Mouse (Mus musculus) midbrain, embryonic 10.5 days (tissue): ENCODE data around the gene Cysrt1. TPM values are rescaled to one million over a fixed set of nuclear protein-coding genes. Genes with fewer than 3 reads are reported as not detected.

Experiments
- DNase-seq: peaks from one replicate; pipeline ENCODE4 v3.0.0-alpha.2; 2017; ENCODE audit warnings: low spot score
- H3K27ac ChIP-seq: fragments of 300-500 bp; sonication (generic); replicated peaks from 2 replicates; pipeline ENCODE4 v1.5.1; 2016; ENCODE audit warnings: mild to moderate bottlenecking
- H3K27me3 ChIP-seq: fragments of 300-500 bp; sonication (generic); 2 replicates; pipeline ENCODE4 v1.6.1; 2016; ENCODE audit warnings: low read depth, mild to moderate bottlenecking; ENCODE audit not compliant: poor library complexity, severe bottlenecking
- H3K36me3 ChIP-seq: fragments of 300-500 bp; sonication (generic); 2 replicates; pipeline ENCODE4 v1.6.1; 2016; ENCODE audit warnings: mild to moderate bottlenecking, moderate library complexity
- H3K4me1 ChIP-seq: fragments of 300-500 bp; sonication (generic); 2 replicates; pipeline ENCODE4 v1.6.1; 2016
- H3K4me3 ChIP-seq: fragments of 300-500 bp; sonication (generic); 2 replicates; pipeline ENCODE4 v1.5.1; 2016; ENCODE audit warnings: mild to moderate bottlenecking, moderate library complexity
- H3K9me3 ChIP-seq: fragments of 300-500 bp; sonication (generic); replicated peaks from 2 replicates; pipeline ENCODE4 v1.6.1; 2016; ENCODE audit warnings: mild to moderate bottlenecking
- WGBS: fragments of 180-500 bp; shearing (Covaris S2); methylation state at CpG from one replicate; pipeline ENCODE4 v1.1.7; 2016; 5-methylcytosine and 5-hydroxymethylcytosine counted together
- polyA plus RNA-seq: library from polyadenylated mRNA; unstranded; fragments of >200 nt; fragmentation: Nextera tagmentation; extraction: Ambion mirVana; gene quantifications from 2 replicates; pipeline ENCODE4 v1.2.1, GENCODE M21; 2016

The Cysrt1 gene
- polyA plus RNA-seq, 1 experiment from 2014 or later = 0.22 TPM

- DNase-seq = peak; percentile 76
- no peaks in the 10 kb centered on the region for H3K27me3 ChIP-seq
- WGBS = 61% methylated on average over 13 of the region's 13 CpGs
- no peaks in the 10 kb centered on the region for H3K9me3 ChIP-seq
- H3K4me3 ChIP-seq = no peak overlapping the region
- no peak overlapping the region for H3K27ac ChIP-seq
- peaks cover 100% of the 10 kb centered on the region for H3K36me3 ChIP-seq
- no peaks in the 10 kb centered on the region for H3K4me1 ChIP-seq
Measured at GRCm38 (mm10) chr2:25278928-25279882, 37.0 kb upstream of the Cysrt1 start.

GRCm38 (mm10) chr2:25273010-25273409, 30.8 kb upstream of the Cysrt1 start:
- no peaks in the 10 kb centered on the region for H3K27me3 ChIP-seq
- H3K9me3 ChIP-seq = no peaks in the 10 kb centered on the region
- peak overlapping the region; percentile 94 for H3K4me3 ChIP-seq
- no peak for DNase-seq
- 43% methylated on average over 16 of the region's 16 CpGs for WGBS
- peaks cover 81% of the 10 kb centered on the region for H3K36me3 ChIP-seq
- peaks cover 30% of the 10 kb centered on the region for H3K4me1 ChIP-seq
- peak overlapping the region; percentile 90 for H3K27ac ChIP-seq

GRCm38 (mm10) chr2:25272515-25272914, 30.3 kb upstream of the Cysrt1 start:
- under 1% methylated on average over 29 of the region's 29 CpGs for WGBS
- H3K27me3 ChIP-seq = no peaks in the 10 kb centered on the region
- peaks cover 30% of the 10 kb centered on the region for H3K4me1 ChIP-seq
- peak overlapping the region; percentile 90 for H3K27ac ChIP-seq
- H3K4me3 ChIP-seq = peak overlapping the region; percentile 94
- peaks cover 80% of the 10 kb centered on the region for H3K36me3 ChIP-seq
- no peak for DNase-seq
- no peaks in the 10 kb centered on the region for H3K9me3 ChIP-seq

- under 1% methylated on average over 54 of the region's 55 CpGs for WGBS
- DNase-seq = peak; percentile 99
- peak within 1 kb of the TSS; percentile 90 for H3K27ac ChIP-seq
- peak within 1 kb of the TSS; percentile 94 for H3K4me3 ChIP-seq
- H3K9me3 ChIP-seq = no peaks in the 10 kb centered on the region
- peaks cover 34% of the 10 kb centered on the region for H3K4me1 ChIP-seq
- H3K36me3 ChIP-seq = peaks cover 75% of the 10 kb centered on the region
- no peaks in the 10 kb centered on the region for H3K27me3 ChIP-seq
Measured at GRCm38 (mm10) chr2:25271827-25272511, 29.7 kb upstream of the Cysrt1 start, which contains the start of the genes Ssna1 and Anapc2. Gene Ssna1 (minus strand): TSS chr2:25272438. Gene Anapc2 (plus strand): TSS chr2:25272478.

GRCm38 (mm10) chr2:25267746-25268309, 25.6 kb upstream of the Cysrt1 start:
- H3K9me3 ChIP-seq = no peaks in the 10 kb centered on the region
- no peak overlapping the region for H3K27ac ChIP-seq
- H3K4me3 ChIP-seq = no peak overlapping the region
- H3K36me3 ChIP-seq = peaks cover 36% of the 10 kb centered on the region
- no peak for DNase-seq
- peaks cover 24% of the 10 kb centered on the region for H3K27me3 ChIP-seq
- H3K4me1 ChIP-seq = peaks cover 58% of the 10 kb centered on the region
- 75% methylated on average over 4 of the region's 4 CpGs for WGBS

GRCm38 (mm10) chr2:25267241-25267640, 25.0 kb upstream of the Cysrt1 start:
- H3K36me3 ChIP-seq = peaks cover 36% of the 10 kb centered on the region
- no peak for DNase-seq
- peaks cover 25% of the 10 kb centered on the region for H3K27me3 ChIP-seq
- no peak overlapping the region for H3K4me3 ChIP-seq
- H3K27ac ChIP-seq = no peak overlapping the region
- H3K9me3 ChIP-seq = no peaks in the 10 kb centered on the region
- peaks cover 59% of the 10 kb centered on the region for H3K4me1 ChIP-seq

GRCm38 (mm10) chr2:25266720-25267119, 24.5 kb upstream of the Cysrt1 start:
- no peak for DNase-seq
- H3K4me1 ChIP-seq = peaks cover 63% of the 10 kb centered on the region
- H3K4me3 ChIP-seq = peak overlapping the region; percentile 14; the same call in 1 of the 2 replicates
- H3K27me3 ChIP-seq = peaks cover 25% of the 10 kb centered on the region
- no peaks in the 10 kb centered on the region for H3K9me3 ChIP-seq
- no peak overlapping the region for H3K27ac ChIP-seq
- WGBS = 71% methylated on average over 2 of the region's 2 CpGs
- peaks cover 36% of the 10 kb centered on the region for H3K36me3 ChIP-seq

GRCm38 (mm10) chr2:25265897-25266656, 23.8 kb upstream of the Cysrt1 start:
- Histone ChIP-seq H3K9me3 (no peaks in the 10 kb centered on the region), H3K4me3 (peak overlapping the region; percentile 14; the same call in 1 of the 2 replicates), H3K27me3 (peaks cover 25% of the 10 kb centered on the region), H3K4me1 (peaks cover 58% of the 10 kb centered on the region), H3K27ac (no peak overlapping the region), H3K36me3 (peaks cover 35% of the 10 kb centered on the region)
- DNase-seq = no peak
- WGBS = 76% methylated on average over 6 of the region's 6 CpGs

- H3K4me1 ChIP-seq = peaks cover 52% of the 10 kb centered on the region
- H3K9me3 ChIP-seq = no peaks in the 10 kb centered on the region
- H3K27me3 ChIP-seq = peaks cover 25% of the 10 kb centered on the region
- H3K36me3 ChIP-seq = peaks cover 22% of the 10 kb centered on the region
- WGBS = 80% methylated on average over 3 of the region's 3 CpGs
- no peak for DNase-seq
- peak overlapping the region; percentile 16; the same call in 1 of the 2 replicates for H3K4me3 ChIP-seq
- no peak overlapping the region for H3K27ac ChIP-seq
Measured at GRCm38 (mm10) chr2:25264851-25265250, 22.6 kb upstream of the Cysrt1 start.

GRCm38 (mm10) chr2:25264286-25264660, 22.0 kb upstream of the Cysrt1 start:
- no peaks in the 10 kb centered on the region for H3K9me3 ChIP-seq
- no peak for DNase-seq
- H3K27ac ChIP-seq = no peak overlapping the region
- peaks cover 17% of the 10 kb centered on the region for H3K36me3 ChIP-seq
- WGBS = 81% methylated on average over 5 of the region's 5 CpGs
- peaks cover 52% of the 10 kb centered on the region for H3K4me1 ChIP-seq
- peaks cover 25% of the 10 kb centered on the region for H3K27me3 ChIP-seq
- H3K4me3 ChIP-seq = peak overlapping the region; percentile 79

GRCm38 (mm10) chr2:25263623-25264285, 21.5 kb upstream of the Cysrt1 start:
- peaks cover 52% of the 10 kb centered on the region for H3K4me1 ChIP-seq
- WGBS = 21% methylated on average over 12 of the region's 12 CpGs
- DNase-seq = no peak
- H3K9me3 ChIP-seq = no peaks in the 10 kb centered on the region
- no peak overlapping the region for H3K27ac ChIP-seq
- H3K4me3 ChIP-seq = peak overlapping the region; percentile 79
- peaks cover 11% of the 10 kb centered on the region for H3K36me3 ChIP-seq
- H3K27me3 ChIP-seq = peaks cover 25% of the 10 kb centered on the region
